ENCODE assay signal across 15 mouse cellular contexts in the genomic region with DNA sequence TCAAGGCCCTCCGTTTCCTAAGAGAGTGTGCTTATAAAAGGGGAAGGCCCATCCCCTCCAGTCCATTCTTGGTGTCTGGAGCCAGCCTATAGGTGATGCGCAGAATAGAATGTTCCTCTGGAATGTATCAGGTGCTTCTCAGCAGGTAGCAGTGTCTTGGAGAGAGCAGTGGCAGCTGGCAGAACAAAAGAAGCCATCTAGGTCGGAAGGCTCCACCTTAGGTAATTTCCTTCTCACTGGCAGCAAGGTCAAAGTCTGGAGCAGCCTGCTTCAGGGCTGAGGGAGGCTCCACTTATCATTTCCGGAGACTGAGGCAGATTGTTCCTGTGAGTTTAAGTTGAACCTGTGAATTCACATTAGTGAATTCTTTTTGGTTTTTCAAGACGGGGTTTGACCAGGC.
"Had no signal": no experiment of that assay in that cellular context is flagged by ENCODE, and none has a peak within 500 bp of the region (broad histone marks: within the 10 kb centered on the region; RNA-seq: fewer than 3 reads in every experiment).

No protein-coding gene starts in this region.

- DNase-seq: kidney, adult 2 months; kidney, postnatal 25 days; lung, adult 2 months; lung, postnatal 10 days; lung, postnatal 4 days; midbrain, embryonic 14.5 days; right cerebral cortex, adult 18-20 months; right cerebral cortex, postnatal 4 days; thymus, postnatal 36 days had no signal

- H3K27ac ChIP-seq: limb, embryonic 10.5 days; liver, embryonic 15.5 days; midbrain, embryonic 10.5 days; neural tube, embryonic 15.5 days; stomach, embryonic 15.5 days had no signal

- H3K4me3 ChIP-seq: limb, embryonic 10.5 days; liver, embryonic 15.5 days; midbrain, embryonic 10.5 days; myocyte; neural tube, embryonic 15.5 days; stomach, embryonic 15.5 days had no signal
